Mouse (Mus musculus) induced T-regulatory cell, adult 2 months (primary cell): ENCODE measurements at regions not wholly inside any gene's neighbourhood (a gene's known extent, or its start where the extent isn't known, plus 50 kb on each side); places are given as distances from the start of the nearest gene placed in this dataset.
"Not testable (repeated sequence)": the region's sequence is repeated elsewhere in the genome, so short reads cannot be mapped to it uniquely, and the experiment has no call there.

Experiments
- DNase-seq: peaks from one replicate; pipeline ENCODE4 v3.0.0-alpha.2; 2012; ENCODE audit warnings: low read depth

DNA sequence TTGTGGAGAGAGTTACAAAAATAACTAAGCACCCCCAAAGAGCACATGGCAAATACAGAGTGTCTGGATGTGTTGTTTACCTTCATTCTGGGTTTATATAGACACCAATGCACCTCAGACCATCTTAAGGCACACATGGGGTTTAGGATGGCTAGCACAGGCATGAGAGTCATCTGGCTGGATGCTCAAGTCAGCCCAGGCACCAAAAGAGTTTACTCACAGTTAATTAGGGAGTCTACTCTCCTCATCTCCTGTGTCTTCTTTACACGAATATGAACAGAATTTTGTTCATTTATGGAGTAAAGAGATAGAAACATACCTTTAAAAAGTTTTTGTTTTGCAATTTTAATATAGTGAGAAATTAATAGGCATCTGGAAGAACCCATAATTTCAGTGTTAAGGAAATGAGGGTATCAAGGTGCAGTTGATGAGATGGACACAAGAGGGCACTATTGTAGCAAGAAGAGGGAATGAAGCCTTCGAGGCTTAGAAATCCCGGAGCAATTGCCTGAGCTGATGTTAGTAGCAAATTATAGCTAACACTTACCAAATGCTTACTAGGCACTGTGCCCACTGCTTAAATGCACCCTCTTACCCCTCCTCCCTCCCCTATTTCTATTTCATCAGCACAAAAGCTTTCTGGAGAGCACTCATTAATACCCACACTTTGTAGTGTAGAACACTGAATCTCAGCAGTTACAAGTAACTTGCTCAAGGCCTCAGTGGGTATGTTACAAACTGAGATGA is 174.6 kb downstream of the Eepd1 start:
- peak; percentile 48 for DNase-seq

DNA sequence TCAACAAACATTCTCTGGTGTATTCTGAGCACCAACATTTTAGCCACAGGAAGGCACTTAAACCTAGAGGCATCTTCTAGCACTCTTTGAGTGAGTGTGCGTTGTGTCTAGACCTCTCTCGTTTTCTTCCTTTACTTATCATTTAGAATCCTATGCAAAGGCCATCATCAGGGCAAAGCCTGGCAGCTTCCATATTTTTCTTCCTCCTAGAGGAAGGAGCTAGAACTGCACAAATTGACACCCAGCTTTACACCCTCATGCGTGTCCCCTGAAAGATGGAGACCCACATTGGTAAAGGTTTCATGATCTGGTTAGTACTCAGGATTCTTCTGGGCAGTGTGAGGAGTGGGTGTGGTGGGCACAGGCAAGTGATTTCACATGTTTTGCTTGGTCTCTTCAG is 175.2 kb downstream of the Eepd1 start:
- DNase-seq = no peak

DNA sequence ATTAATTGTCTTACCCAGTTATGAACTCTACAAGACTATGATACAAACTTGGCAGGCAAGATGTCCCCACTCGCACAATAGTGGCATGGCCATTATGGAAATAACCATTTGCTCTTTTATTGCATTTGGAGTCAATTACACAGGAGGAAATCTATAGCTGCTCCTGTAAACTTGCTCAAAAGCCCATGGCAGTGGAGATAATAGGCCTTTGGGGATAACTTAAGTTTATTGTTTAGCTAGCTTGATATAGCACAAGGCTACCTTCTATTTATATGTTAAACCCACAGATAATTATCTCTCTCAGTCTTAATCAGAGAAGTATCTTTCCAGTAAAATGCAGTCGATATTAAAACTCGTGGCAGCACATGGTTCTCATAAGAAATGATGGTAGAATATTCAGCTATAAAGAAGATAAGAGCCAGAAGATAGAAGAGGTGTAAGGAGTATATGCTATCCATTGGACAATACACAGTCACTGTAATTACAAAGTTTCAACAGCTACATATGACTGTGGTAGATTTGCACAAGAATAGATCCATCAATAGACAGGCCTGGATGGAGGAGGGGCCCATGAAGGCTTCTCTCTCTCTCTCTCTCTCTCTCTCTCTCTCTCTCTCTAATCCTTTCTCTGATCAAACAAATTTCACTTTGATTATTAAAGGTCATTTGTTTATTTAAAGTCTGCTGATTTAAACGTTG is 202.4 kb downstream of the Eepd1 start:
- DNase-seq = no peak

GRCm38 (mm10) chr9:25693632-25694031 is 212.3 kb downstream of the Eepd1 start:
- no peak for DNase-seq

GRCm38 (mm10) chr9:25695018-25695417 is 213.7 kb downstream of the Eepd1 start:
- no peak for DNase-seq

DNA sequence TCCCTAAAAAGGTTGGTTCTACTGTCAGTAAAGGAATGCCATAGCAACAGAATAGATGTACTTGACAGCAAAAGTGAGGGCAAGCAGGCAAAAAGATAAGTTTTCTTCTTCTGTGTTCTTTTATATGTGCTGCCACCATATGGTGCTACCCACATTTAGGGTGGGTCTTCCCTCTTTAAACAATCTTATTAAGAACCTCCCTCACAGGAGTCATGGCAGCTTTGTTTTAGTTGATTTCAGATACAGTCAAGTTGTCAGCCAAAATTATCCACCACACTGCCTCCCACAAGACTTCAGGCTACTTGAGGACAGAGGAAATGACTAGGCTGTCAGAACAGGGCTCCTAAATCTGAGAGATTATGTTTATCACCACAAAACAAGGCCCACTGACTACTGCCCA is 232.3 kb downstream of the Eepd1 start:
- DNase-seq = no peak

GRCm38 (mm10) chr9:25744162-25744561 is 262.8 kb downstream of the Eepd1 start:
- DNase-seq = no peak

- DNase-seq = no peak
Observed at GRCm38 (mm10) chr9:25751138-25751537, 269.8 kb downstream of the Eepd1 start.

GRCm38 (mm10) chr9:25773899-25774298 is 292.6 kb downstream of the Eepd1 start:
- no peak for DNase-seq

- no peak for DNase-seq
Observed at GRCm38 (mm10) chr9:25782631-25783030, 301.3 kb downstream of the Eepd1 start.

GRCm38 (mm10) chr9:25795142-25795910 is 314.0 kb downstream of the Eepd1 start:
- DNase-seq = no peak

DNA sequence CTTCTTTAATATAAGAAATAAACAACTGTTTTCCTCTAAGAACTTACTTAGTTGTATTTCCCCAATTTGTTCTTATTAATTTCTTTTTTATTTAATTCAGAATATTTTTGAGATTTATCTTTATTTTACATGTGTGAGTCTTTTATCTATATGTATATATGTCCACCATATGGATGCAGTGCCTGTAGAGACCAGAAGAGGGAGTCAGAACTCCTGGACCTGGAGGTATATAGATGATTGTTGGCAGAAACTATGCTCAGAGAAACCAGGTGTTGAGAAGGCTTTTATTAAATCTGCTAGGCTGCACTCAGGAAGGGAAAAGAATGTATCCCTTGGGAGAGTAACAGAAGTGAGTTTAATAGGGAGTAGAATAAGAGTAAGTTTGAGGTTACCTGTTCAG is 328.2 kb downstream of the Eepd1 start:
- DNase-seq = no peak

- DNase-seq = no peak
Observed at GRCm38 (mm10) chr9:25833295-25833694, 351.9 kb downstream of the Eepd1 start.

DNA sequence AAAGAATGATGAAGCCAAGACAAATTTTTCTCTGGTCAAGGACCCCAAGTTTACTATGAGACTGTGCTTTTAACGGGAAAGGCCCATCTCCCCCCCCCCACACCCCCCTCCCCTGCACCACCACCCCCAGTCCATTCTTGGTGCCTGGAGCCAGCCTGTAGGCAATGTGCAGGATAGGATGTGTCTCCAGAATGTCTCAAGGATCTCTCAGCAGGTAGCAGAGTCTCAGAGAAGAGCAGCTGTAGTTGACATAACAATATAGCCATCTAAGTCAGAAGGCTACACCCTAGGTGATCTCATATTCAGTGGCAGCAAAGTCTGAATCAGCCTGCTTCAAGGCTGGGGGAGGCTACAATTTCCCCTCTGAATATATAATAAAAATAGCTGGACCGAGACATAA is 368.6 kb downstream of the Eepd1 start:
- not testable (repeated sequence) for DNase-seq

DNA sequence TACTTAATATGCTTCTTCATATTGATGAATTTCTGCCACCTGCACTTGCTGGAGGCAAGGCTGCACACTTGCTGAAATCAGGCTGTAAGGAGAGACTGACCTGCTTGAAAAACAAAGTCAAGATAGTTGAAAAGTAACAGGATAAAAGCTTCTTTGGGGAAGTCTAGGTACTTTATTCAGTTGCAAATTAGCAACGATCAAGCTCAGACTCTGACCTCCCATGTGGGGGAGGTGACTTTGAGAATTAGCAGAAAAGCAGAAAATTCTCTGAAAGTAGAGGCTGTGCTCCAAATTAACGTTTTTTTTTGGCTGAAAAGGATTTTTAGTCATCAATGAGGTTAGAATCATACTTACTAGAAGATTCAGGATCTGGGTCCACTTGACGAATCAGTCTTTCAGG is 369.3 kb downstream of the Eepd1 start:
- not testable (repeated sequence) for DNase-seq

GRCm38 (mm10) chr9:25854545-25854944 is 373.2 kb downstream of the Eepd1 start:
- no peak for DNase-seq

GRCm38 (mm10) chr9:25870260-25870659 is 388.9 kb downstream of the Eepd1 start:
- DNase-seq = no peak

DNA sequence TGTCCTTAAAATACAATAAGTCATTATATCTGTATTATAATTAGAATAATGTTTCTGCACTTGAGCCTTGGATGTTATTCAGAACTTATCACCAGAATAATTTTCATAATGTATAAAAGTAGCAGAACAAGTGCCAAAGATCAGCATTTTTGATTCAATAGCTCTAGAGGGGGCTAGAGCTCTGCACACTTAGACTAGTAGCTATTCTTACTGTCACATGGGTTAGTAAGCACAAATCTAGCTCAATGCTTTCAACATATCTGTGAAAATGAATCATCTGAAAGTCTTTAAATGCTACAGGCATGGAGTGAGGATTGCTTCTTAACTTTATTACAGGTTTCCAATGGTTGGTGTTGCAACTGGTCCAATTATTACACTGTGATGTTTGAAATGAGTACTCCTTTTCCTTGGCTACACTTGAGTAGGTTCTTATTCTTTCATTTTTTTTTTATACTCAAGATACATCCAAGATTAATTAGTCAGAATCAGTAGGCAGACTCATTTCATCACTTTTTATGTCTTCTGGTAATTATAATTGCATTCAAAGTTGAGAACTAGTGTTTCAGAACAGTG is 415.1 kb downstream of the Eepd1 start:
- no peak for DNase-seq
